Mouse (Mus musculus) liver, embryonic 14.5 days (tissue): ENCODE measurements at regions not wholly inside any gene's neighbourhood (a gene's known extent, or its start where the extent isn't known, plus 50 kb on each side); places are given as distances from the start of the nearest gene placed in this dataset.

Experiments
- ATAC-seq: fragments of 200-750 bp; cut with Nextera tagmentation; 2 replicates; pipeline ENCODE4 v1.8.0; 2017; ENCODE audit warnings: moderate number of reproducible peaks, mild to moderate bottlenecking, moderate library complexity; ENCODE audit not compliant: insufficient read depth
- DNase-seq, 3 experiments: peaks; one replicate each; pipeline ENCODE4 v3.0.0-alpha.2; 2012 to 2013; ENCODE audit warnings: low read depth in 3 of 3, low spot score in 3 of 3
- H3K27ac ChIP-seq: fragments of 300-500 bp; sonication (generic); 2 replicates; pipeline ENCODE4 v1.5.1; 2014; ENCODE audit warnings: moderate library complexity, mild to moderate bottlenecking, control low read depth, inconsistent platforms
- H3K27me3 ChIP-seq: fragments of 300-500 bp; sonication (generic); 2 replicates; pipeline ENCODE4 v1.6.1; 2014; ENCODE audit warnings: mild to moderate bottlenecking, low read length, moderate library complexity; ENCODE audit not compliant: control insufficient read depth, insufficient read depth
- H3K36me3 ChIP-seq: fragments of 300-500 bp; sonication (generic); replicated peaks from 2 replicates; pipeline ENCODE4 v1.6.1; 2014; ENCODE audit warnings: low read depth; ENCODE audit not compliant: control insufficient read depth, insufficient read depth
- H3K4me1 ChIP-seq, 2 experiments: fragments of 200-500 bp in 1 of 2; fragments of 300-500 bp in 1 of 2; sonication (generic) in 1 of 2; replicated peaks; 2 replicates each; pipeline ENCODE4 v1.6.1; 2012 to 2014; ENCODE audit warnings: antibody characterized with exemption in 1 of 2, inconsistent platforms in 1 of 2, low read length in 1 of 2; ENCODE audit not compliant: control insufficient read depth in 2 of 2, insufficient read depth in 2 of 2
- H3K4me2 ChIP-seq: fragments of 300-500 bp; sonication (generic); 2 replicates; pipeline ENCODE4 v1.6.1; 2014; ENCODE audit warnings: low read depth, mild to moderate bottlenecking, control low read depth, moderate library complexity
- H3K4me3 ChIP-seq, 2 experiments: fragments of 200-500 bp in 1 of 2; fragments of 300-500 bp in 1 of 2; sonication (generic) in 1 of 2; 2 replicates each; pipeline ENCODE4 v1.5.1; 2012 to 2014; ENCODE audit warnings: low read depth in 2 of 2, low read length in 2 of 2, mild to moderate bottlenecking in 2 of 2, control low read depth in 1 of 2, inconsistent platforms in 1 of 2, moderate library complexity in 1 of 2; ENCODE audit not compliant: insufficient read depth in 1 of 2
- H3K9ac ChIP-seq: fragments of 300-500 bp; sonication (generic); replicated peaks from 2 replicates; pipeline ENCODE4 v1.6.1; 2014; ENCODE audit warnings: mild to moderate bottlenecking, control low read depth, moderate library complexity
- H3K9me3 ChIP-seq: fragments of 300-500 bp; sonication (generic); 2 replicates; pipeline ENCODE4 v1.6.1; 2016; ENCODE audit warnings: low read length, mixed read lengths; ENCODE audit not compliant: control insufficient read depth
- CTCF ChIP-seq: IDR thresholded peaks from 2 replicates; pipeline ENCODE4 v1.5.1; 2016; ENCODE audit warnings: antibody characterized with exemption, low read depth, control low read depth
- EP300 ChIP-seq: IDR thresholded peaks from 2 replicates; pipeline ENCODE4 v1.6.1; 2016; ENCODE audit warnings: antibody characterized with exemption, low read depth
- WGBS: fragments of 180-500 bp; shearing (Covaris S2); extraction: QIAGEN DNeasy Blood & Tissue Kit; methylation state at CpG from one replicate; pipeline ENCODE4 v1.1.7; 2014; ENCODE audit not compliant: insufficient replicate concordance; 5-methylcytosine and 5-hydroxymethylcytosine counted together

- WGBS: 49% methylated on average over 5 of the region's 5 CpGs
- no peak for ATAC-seq
- no peaks in the 10 kb centered on the region for H3K4me1 ChIP-seq
Measured at GRCm38 (mm10) chr14:24731872-24732525, 245.1 kb downstream of the Rps24 start.

DNA sequence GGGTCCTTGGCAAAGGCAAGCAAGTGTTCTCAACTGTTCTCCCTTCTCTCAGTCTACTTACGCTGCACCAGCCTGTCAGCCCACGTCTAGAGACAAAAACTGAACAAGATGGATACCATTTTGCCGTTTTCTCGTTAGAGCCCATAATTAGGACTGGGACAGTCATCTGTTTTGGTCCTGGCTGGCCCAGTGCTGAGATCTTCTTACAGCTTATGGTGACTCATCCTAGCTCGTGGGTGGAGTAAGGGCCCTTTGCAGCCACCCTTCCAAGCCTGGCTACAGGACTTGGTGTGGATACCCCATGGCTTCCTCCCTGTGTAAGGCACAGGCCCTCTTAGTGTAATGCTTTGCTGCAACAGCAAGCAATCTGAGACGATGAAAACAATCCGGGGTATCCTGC is 246.4 kb downstream of the Rps24 start:
- WGBS: 65% methylated on average over 7 of the region's 7 CpGs
- H3K9me3 ChIP-seq: no peaks in the 10 kb centered on the region
- H3K36me3 ChIP-seq: no peaks in the 10 kb centered on the region
- H3K27me3 ChIP-seq: no peaks in the 10 kb centered on the region
- H3K9ac ChIP-seq: no peak overlapping the region
- no peaks in the 10 kb centered on the region for H3K4me1 ChIP-seq
- ATAC-seq: no peak
- H3K4me2 ChIP-seq: no peak overlapping the region
- no peak overlapping the region for H3K4me3 ChIP-seq
- TF ChIP-seq CTCF (no peak), EP300 (no peak)
- DNase-seq: no peak
- no peak overlapping the region for H3K27ac ChIP-seq

More at GRCm38 (mm10) chr14:24731872-24732525, 245.1 kb downstream of the Rps24 start:
- Histone ChIP-seq H3K9me3 (no peaks in the 10 kb centered on the region), H3K27ac (no peak overlapping the region), H3K36me3 (no peaks in the 10 kb centered on the region), H3K9ac (no peak overlapping the region), H3K4me2 (no peak overlapping the region), H3K27me3 (no peaks in the 10 kb centered on the region), H3K4me3 (no peak overlapping the region)
- no peak for TF ChIP-seq EP300
- TF ChIP-seq CTCF: no peak
- DNase-seq: no peak

- Histone ChIP-seq H3K36me3 (no peaks in the 10 kb centered on the region), H3K4me3 (no peak overlapping the region), H3K9me3 (no peaks in the 10 kb centered on the region), H3K4me1 (no peaks in the 10 kb centered on the region), H3K4me2 (no peak overlapping the region), H3K9ac (no peak overlapping the region), H3K27me3 (no peaks in the 10 kb centered on the region), H3K27ac (no peak overlapping the region)
- TF ChIP-seq CTCF (no peak), EP300 (no peak)
- ATAC-seq (no peak), DNase-seq (no peak)
Measured at GRCm38 (mm10) chr14:24738869-24739268, 251.9 kb downstream of the Rps24 start.

- Histone ChIP-seq H3K27ac (no peak overlapping the region), H3K4me1 (peaks cover 0 to 4% of the 10 kb centered on the region in 2 experiments; a peak in 1 of 4 replicates), H3K27me3 (no peaks in the 10 kb centered on the region), H3K9me3 (no peaks in the 10 kb centered on the region), H3K36me3 (no peaks in the 10 kb centered on the region), H3K4me3 (no peak overlapping the region), H3K9ac (no peak overlapping the region), H3K4me2 (no peak overlapping the region)
- TF ChIP-seq EP300 (no peak), CTCF (no peak)
- 60% methylated on average over 2 of the region's 2 CpGs for WGBS
- DNase-seq (no peak), ATAC-seq (no peak)
Measured at GRCm38 (mm10) chr14:24744451-24744850, 257.5 kb downstream of the Rps24 start.

DNA sequence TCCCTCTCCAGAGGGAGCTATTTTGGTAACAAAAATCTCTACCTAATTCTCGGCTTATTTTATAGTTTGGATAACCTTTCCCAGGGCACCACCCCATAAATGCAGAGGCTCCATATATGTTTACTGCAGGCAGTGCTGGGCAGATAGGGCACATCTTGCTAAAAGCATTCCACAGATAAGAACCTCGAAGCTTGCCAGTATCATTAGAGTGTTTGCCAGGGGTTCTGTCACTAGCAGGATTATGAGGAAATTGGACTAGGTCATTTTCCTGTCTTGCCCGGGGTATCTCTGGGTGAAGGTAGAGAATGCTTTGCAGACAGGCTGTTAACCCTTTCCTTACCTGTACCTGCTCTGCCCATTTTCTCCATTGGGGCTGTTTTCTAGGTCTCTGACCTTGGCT is 258.8 kb downstream of the Rps24 start:
- no peak overlapping the region for H3K27ac ChIP-seq
- no peaks in the 10 kb centered on the region for H3K9me3 ChIP-seq
- H3K36me3 ChIP-seq: no peaks in the 10 kb centered on the region
- 8% methylated on average over 3 of the region's 3 CpGs for WGBS
- H3K27me3 ChIP-seq: no peaks in the 10 kb centered on the region
- peaks cover 0 to 4% of the 10 kb centered on the region in 2 experiments; a peak in 1 of 4 replicates for H3K4me1 ChIP-seq
- no peak overlapping the region for H3K4me2 ChIP-seq
- ATAC-seq (no peak), DNase-seq (no peak)
- no peak overlapping the region for H3K4me3 ChIP-seq
- TF ChIP-seq CTCF (no peak), EP300 (no peak)
- no peak overlapping the region for H3K9ac ChIP-seq
